Mouse (Mus musculus) heart, postnatal 0 days (tissue): ENCODE data around the gene Slc46a2.

ENCODE experiments used
- CTCF ChIP-seq: IDR thresholded peaks from 2 replicates; pipeline ENCODE4 v1.5.1; 2016; ENCODE audit warnings: antibody characterized with exemption, control low read depth, low read depth
- EP300 ChIP-seq: IDR thresholded peaks from 2 replicates; pipeline ENCODE4 v1.6.1; 2016; ENCODE audit warnings: antibody characterized with exemption, low read depth

DNA sequence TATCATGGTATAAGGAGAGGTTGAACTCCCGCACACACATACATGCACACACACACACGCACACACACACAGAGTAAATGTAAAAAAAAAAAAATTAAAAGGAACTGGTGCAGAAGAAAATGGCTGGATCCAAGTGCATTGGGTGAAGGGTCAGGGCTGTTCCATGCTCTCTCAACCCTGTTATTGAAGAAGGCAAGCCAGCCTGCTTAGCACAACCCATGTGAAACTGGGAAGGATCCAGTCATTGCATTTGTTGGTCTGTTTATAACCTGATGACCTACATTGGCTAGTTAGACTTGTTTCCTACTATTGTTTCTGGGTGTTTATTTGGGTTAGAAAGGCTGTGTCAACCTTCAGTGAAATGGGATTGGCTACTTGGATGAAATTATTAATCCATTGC is 6.1 kb downstream of the Slc46a2 start:
- TF ChIP-seq EP300: no peak
- no peak for TF ChIP-seq CTCF
